Mouse (Mus musculus): ENCODE data around the gene Gm17387.
"Not testable (repeated sequence)": the region's sequence is repeated elsewhere in the genome, so short reads cannot be mapped to it uniquely, and the experiment has no call there.

The Gm17387 gene

DNA sequence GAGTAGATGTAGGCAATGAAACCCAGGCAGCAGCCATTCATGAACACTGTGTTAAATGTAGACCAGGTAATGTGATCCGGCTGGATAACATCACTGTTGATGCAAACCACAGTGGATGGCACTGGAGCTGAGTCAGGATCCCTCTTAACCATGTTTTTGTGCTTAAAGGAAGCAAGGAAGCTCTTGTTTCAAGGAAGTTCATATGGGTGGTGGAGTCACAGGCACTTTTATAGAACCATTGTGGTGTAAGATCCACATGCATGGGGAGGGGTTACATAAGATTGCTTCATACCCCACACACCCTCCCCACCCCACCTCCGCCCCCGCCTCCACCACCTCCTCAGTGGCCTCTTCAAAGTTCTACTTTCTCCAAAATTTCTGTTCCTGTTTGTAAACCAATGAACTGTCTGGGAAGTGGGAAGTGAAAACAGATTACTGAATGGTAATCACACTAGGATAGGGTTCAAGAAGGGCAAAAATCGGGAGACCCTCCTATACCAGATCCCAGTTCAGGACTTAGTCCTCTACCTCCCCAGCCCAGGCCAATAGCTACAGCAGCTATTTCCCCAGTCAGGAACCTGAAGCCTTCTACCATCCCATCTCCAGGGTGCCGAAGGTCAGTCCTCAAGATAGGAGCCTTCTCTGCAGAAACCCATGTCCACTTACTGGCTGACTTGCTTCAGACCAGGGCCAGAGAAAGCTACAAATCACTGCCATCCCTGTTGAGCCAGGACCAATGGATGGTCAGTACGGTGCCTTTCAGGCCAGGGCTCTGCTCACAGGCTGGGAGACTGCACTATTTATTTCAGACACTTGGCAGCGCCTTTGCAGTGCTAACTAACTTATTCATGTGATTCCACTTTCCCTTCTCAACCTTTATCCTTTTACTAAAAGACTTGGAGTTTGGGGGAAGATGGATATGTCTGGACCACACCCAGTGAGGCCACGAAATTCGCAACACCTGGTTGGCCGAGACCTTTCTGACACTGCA is 11.9 kb upstream of the Gm17387 start:
- no peak for DNase-seq (ENCODE audit: low spot score in 2 of 2)

DNA sequence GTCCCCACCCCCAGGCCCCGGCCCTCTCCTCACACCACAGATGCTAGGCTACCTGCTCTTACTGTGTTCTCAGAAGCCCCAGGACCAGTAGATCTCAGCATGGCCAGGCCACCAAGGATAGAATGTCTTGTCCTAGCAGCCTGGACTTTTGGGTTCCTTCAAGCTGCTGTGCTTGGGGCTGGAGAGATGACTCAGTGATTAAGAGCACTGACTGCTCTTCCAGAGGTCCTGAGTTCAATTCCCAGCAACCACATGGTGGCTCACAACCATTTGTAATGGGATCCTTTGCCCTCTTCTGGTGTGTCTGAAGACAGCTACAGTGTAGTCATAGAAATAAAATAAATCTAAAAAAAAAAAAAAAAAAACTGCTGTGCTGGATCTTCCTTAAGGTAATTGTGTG is 11.1 kb upstream of the Gm17387 start, which contains the start of gene Ifitm6:
TSS of gene Ifitm6 (minus strand) at position 101 of the 400 bp plus-strand sequence.
- not testable (repeated sequence) for DNase-seq (ENCODE audit: low spot score in 2 of 2)

DNA sequence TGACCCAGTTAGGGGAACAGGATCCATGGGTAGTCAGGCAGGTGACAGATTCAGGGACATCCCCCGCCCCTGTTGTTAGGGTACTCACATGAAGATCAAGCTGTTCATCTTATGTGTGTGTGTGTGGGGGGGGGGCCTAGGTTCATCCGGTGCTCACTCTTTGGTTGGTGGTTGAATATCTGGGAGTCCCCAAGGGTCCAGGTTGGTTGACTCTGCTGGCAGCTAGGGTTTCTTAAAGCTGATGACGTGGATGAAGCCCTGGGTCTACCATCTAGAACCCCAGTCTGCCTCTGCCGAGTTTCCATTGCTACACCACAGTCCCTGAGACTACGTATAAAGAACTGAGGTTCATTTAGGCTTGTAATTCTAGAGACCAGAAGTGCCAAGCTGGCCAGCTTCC is 9.9 kb upstream of the Gm17387 start:
- no peak for DNase-seq (ENCODE audit: low spot score in 2 of 2)

DNA sequence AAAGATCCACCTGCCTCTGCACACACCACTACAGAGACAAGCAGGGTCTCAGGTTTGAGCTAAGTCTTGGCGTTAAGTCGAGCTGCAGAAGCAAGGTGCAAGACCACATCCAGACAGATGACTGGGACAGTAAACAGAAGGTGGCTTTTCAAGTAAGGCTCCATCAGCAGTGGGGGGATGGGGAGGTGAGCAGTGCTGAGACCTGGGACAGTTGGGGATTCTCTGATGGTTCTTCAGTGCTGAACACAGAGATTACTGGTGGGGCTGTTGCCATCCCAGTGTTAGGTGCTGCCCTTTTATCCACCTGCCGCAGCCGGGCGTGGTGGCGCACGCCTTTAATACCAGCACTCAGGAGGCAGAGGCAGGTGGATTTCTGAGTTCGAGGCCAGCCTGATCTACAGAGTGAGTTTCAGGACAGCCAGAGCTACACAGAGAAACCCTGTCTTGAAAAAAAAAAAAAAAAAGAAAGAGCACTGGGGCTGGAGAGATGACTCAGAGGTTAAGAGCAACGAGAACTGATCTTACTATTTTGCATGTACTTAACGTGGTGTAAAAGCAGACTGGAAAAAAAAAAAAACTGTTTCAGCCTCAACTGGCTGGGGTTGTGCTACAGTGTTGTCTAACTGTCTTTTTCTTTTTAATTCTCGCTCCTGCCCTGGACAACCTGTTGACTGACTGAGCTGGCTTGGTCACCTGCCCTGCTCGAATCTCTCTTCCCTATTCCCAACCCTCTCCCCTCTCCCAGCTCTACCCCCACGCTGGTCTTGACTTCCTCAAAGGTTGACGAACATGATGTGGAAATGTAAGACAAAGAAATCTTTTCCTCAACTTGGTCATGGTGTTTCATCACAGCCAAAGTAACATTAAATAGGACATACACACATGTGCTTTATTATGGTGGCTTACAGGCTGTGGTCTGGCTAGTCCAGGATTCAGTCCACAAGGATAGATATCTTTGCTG is 7.2 kb upstream of the Gm17387 start:
- no peak for DNase-seq (ENCODE audit: low spot score in 2 of 2)

DNA sequence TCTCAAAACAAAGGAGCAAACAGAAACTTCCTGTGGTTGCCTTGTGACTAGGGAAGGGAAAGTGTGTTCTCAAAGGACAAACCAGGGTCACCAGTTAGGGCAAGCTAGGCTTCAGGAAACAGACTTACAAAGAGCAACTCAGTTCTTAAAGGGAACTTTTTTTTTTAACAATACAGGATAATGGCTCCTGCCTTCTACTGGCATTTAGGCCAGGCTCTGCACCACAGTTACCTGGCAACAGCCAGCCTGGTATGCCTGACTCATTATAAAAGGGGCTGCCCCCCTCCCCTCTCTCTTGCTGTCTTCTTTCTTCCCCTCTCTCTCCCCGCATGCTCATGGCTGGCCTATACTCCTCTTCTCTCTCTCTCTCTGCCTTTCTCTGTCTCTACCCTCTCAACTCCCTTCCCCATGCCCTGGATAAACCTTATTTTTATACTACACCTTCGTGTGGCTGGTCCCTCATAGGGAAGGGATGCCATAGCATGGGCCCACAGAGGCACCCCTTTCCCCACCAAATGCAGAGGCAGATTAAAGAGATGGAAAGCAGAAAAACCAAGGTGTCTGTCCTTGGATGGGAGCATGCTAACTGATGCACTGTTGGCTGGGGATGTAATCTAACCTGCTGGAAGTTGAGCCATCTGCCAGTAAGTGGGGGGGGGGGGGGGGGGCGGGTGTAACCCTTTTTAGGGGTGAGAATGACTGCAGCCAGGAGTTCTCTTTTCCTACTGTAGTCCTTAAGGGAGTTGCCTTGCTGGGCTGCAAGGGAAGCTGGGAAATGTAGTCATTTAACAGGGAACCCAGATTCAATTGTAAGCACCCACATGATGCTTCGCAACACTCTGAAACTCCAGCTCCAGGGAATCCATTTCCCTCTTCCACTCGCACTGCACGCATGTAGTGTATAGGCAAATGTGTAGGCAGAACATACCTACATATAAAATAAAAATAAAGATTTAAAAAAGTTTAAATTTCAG is 3.8 kb upstream of the Gm17387 start:
- no peak for DNase-seq (ENCODE audit: low spot score in 2 of 2)

DNA sequence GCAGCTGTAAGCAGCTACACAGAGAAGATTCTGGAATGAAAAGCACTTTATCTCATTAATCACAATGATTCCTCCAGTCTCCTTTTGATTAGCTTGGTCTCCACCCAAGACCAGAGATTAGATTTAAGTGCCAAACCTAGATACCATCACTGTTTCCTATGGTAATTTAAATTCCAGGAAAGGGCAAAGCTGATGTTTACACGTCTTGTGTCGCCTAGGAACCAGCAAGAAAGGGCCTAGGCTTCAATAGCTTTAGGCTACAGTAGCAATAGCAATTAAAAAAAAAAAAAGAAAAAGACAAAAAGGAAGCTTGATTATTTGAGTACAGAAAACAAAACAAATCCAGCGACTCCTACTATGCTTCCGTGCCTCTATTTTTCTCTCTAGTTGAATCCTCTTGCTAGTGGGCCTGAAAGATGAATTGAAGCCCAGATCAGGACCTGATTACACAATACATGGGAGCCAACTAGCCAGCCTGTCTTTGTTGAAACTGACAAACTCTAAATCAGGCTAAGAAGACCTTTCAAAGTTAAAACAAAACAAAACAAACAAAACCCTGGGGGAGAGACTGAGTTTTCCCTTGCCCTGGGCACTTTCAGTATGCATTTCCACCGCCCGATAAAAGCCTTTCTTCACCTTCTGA is 2.7 kb upstream of the Gm17387 start:
- no peak for DNase-seq (ENCODE audit: low spot score in 2 of 2)

DNA sequence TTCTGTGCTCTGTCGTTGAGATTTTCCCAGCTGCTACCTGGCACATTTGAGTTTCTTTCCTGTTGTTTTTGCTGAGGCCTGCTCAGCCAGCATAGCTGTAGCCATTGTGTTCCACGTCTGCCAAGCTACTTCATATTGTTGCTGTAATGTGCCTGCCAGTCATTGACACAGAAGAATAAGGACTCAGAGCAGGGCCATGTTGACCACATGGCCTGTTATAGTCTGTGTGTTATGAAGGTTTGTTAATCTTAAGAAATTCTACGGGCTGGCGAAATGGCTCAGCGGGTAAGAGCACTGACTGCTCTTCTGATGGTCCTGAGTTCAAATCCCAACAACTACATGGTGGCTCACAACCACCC is 2.2 kb upstream of the Gm17387 start:
- no peak for DNase-seq (ENCODE audit: low spot score in 2 of 2)

DNA sequence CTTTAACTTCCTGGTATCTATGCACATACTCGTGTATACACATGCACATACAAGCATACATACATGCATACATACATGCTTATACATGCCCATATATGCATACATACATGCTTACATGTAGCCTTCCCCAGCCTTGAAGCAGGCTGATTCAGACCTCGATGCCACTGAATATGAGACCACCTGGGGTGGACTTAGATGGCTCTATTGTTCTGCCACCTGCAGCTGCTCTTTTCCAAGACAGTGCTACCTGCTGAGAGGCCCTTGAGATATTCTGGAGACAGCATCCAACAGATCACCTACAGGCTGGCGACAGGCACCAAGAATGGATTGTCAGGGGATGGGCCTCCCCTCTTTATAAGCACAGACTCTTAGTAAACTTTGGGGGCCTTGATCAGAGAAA is 1.5 kb downstream of the Gm17387 start:
- no peak for DNase-seq (ENCODE audit: low spot score in 2 of 2)

DNA sequence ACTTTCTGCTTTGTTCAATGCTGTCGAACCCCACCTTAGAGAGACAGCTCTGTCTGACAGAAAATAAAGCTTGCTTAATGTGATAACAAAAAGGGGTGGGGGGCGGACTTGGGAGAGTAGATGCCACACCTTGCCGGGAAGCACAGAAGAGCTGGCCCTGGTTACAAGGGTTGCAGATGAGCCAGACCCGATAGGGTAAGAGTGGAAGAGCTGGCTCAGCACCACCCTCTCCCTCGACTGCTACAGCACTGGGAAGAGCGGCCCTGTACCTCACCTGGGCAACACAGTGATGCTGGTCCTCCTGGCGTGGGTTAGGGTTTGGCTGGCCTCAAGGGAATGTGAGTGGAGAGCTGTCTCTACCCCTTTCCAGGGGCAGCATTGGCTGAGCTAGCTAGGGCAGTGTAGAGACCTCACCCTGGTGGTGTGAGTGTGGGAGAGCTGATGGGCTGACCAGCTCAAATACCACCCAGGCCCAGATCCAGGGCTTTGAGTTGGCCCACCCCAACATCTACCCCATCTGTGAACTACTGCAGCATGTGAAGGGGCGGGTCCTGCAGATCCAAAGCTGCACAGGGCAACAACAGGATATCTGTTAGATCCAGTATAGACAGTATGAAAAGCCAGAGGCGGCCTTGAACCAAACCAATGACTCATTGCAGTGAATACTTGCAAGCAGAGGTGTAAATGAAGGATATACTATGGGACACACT is 3.7 kb downstream of the Gm17387 start:
- DNase-seq (ENCODE audit: low spot score in 2 of 2): no peak

DNA sequence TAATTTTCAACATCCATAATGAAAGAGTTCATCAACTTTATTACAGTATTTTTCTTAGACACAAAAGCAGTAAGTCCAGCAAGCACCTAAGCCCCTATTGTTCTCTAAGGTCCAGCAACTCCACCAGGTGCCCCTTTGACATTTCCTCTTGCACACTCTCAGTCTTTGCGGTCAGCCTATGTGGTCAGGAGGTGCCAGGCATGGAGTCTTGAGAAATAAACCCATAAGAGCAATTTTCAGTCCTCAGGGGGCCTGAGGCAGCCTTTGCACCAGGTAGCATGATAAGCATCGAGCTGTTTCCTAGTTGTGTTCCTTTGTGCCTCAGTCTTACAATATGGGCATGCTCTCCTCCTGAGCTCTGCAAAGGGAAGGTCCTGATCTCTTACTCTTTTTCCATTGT is 7.7 kb downstream of the Gm17387 start:
- not testable (repeated sequence) for DNase-seq (ENCODE audit: low spot score in 2 of 2)

DNA sequence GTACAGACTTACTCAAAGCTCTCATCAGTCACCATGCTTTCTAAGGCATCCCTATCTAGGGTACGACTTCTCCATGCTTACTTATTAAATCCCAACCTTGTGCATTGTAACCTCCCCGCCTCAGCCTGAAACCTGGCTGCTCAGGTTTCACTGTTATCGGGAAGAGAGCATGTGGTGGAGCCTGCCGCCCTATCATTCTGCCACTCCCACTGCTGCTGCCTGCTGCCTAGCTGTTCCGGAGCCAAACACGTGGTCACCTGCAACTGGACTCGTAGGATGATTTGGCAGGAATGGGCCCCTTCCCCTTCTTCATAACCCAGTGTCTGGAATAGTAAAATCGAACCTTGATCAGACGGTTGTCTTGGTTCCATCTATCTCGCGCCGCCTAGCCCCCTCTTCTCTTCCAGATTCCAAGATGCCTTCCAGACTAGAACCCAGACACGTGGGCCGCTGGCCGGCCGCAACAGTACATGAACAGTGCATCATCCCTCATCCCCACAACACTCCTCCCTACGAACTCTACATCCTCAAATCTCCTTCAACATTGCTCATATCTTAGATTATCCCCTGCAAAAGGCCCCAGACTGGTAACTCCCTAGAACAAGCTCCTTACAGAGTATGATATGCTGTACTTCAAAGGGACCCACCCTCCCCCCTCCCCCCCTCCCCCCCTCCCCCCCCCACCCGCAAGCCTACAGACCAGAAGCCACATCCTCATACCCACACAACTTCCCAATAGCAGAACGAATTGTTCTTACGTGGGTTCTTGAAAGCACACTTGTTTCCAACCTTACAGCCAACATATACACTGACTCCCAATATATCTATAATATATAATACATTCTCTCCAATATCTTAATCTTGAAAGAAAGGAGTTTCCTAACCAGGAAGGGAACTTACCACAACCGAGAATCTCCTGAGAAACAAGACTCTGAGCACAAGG is 9.4 kb downstream of the Gm17387 start:
- no peak for DNase-seq (ENCODE audit: low spot score in 2 of 2)

DNA sequence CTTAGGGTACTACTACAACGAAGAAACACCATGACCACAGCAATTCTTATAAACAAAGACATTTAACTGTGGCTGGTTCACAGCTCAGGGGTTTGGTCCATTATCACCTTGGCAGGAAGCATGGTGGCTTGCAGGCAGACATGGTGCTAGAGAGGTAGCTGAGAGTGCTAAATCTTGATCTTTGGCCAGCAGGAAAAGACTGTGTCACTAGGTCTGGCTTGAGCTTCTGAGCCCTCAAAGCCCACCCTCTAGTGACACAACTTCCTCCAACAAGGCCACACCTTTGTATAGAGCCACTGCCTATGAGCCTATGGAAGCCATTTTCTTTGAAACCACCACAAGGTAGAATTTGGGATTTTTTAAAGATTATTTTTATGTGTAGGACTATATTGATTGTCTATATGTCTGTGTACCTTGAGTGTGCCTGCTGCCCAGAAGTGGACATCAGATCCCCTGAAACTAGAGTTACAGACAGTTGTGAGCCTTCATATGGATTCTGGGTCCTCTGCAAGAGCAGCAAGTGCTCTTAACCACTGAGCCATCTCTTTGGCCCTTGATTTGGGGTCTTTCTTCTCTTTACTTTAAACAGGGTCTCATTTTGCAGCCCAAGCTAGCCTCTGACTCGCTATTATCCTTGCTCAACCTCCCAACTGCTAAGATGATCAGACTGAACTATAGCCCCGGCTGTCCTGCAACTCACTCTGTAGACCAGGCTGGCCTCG is 10.6 kb downstream of the Gm17387 start:
- DNase-seq (ENCODE audit: low spot score in 2 of 2): no peak

DNA sequence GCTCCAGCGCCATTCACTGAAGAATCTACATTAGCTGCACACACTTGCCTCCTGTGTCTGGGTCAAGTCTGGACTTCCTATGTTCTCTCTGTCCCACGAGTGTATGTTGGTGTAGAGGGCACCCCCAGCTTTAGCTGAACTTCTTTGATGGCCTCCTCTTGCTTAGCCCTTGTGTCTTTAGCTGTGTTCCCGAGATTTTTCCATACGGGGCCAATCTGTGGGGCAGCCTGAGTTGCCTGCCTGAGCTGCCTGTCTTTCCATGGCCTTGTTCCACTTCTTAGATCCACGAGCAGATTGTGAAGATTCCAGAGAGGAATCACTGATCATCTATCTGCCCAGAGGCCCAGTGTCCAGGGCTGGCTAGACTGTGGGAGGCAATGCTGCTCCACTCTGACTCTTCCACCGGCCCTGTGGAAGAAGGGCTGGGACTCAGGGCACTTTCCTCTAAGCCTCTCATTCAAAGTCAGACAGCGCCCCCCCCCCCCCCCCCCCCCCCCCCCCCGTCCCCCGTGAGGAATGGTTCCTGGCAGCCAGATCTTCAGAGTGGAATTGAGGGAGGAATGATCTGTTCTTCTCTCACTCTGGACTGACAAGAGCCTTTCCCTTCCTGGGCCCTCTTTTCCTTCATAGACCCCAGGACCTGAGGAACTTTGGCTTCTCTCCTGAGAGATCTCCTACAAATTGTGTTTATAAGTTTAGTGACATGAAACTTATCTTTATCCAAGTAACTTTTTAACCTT is 12.1 kb downstream of the Gm17387 start:
- DNase-seq (ENCODE audit: low spot score in 2 of 2): no peak

DNA sequence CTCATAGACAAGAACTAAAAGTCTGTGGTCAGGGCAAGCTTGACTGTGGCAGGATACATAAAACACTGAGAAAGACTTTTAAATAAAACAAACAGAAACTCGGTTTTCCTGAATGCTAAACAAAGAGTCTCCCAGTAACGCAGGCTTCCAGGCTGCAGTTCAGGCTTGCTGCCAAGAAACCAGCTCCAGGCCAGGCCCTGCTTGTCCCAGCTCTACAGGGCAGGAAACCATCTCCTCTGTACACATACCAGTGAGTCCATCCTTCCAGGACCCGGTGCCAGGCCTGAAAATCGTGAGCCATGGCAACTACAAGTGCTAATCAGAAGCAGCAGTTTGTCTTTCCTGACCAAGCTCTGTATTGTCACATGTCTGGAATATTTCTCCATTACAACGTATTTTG is 12.7 kb downstream of the Gm17387 start:
- DNase-seq (ENCODE audit: low spot score in 2 of 2): peak in 1 of 2 experiments; percentile 17

DNA sequence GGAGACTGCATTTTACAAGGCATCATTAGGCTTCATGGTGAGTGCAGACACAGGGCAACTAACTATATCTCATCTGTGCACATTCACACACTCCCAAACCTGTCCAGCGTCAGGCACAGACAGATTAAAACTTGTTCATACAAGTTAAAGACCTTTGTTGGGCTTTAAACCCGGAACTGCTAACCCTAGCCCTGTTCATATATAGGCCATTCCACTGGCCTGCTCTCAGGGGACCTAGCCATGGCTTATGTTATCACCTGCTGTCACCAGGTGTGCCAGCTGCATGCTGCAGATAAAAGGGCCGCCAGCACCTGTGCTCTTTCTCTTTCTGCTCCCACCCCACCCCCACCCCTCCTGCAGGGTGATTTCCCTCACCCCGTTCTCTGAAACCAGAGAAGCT is 13.6 kb downstream of the Gm17387 start:
- no peak for DNase-seq (ENCODE audit: low spot score in 2 of 2)

DNA sequence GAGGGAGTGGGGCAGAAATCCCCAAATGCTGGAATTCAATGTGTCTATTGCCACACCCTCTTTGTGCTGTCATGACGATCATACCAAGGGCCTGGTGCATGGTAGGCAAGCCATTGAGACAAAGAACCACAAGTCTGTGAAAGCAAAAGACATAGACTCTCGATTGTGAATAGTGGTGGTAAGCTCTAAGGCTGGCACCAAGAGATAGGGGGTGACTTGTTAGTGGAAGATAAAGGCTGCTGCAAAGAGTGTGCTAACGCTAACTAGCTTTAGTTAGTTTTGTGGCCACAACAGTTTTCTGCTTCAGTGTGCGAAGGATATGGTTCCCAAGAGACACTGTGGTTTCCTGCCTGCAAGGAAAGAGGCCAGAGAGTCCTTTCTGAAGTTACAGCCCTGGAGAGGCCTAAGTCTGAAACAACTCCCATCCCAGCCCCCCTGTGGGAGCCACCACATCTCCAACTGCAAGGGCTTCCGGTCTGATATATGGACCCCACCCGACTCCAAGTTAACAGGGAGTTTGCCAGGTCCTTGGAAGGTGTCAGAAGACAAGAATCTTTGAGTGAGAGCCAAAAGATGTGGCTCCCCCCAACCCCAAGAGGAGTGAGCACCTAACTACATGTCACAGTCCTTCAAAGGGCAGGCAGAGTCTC is 18.1 kb downstream of the Gm17387 start:
- no peak for DNase-seq (ENCODE audit: low spot score in 2 of 2)
